Mouse (Mus musculus) MN1 (cell line): ENCODE results near the gene Dock6.
A peak's percentile ranks its signal among the peaks of the same experiment; 100 is the strongest.

ENCODE experiments used
- DNase-seq: peaks from one replicate; pipeline ENCODE4 v3.0.0-alpha.2; 2016; ENCODE audit warnings: low spot score

The Dock6 gene

GRCm38 (mm10) chr9:21846755-21847341, 5.6 kb downstream of the Dock6 start:
- DNase-seq: peak; percentile 72

- no peak for DNase-seq
Observed at GRCm38 (mm10) chr9:21845381-21846080, 6.9 kb downstream of the Dock6 start.

DNA sequence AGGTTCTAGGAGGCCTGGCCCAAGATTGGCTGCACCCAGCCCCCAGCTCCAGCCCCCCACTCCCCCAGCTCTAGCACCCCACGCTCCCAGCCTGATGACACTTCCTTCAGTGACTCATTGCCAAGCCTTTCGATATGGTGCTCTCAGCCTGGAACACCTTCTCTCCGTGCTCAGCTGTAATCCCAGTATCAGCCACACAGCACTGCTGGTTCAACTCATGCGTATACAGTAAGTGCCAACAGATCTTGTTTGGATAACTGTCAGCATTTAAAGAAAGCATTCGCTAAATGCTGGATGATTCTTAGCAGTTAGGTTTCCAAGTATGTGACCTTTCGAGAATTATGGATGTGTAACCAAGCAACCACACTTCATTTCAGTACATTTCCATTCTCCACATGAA, 9.3 kb downstream of the Dock6 start:
- DNase-seq: peak; percentile 25

GRCm38 (mm10) chr9:21842391-21842790, 10.0 kb downstream of the Dock6 start:
- DNase-seq: no peak

GRCm38 (mm10) chr9:21841340-21841739, 11.1 kb downstream of the Dock6 start:
- DNase-seq: no peak

DNA sequence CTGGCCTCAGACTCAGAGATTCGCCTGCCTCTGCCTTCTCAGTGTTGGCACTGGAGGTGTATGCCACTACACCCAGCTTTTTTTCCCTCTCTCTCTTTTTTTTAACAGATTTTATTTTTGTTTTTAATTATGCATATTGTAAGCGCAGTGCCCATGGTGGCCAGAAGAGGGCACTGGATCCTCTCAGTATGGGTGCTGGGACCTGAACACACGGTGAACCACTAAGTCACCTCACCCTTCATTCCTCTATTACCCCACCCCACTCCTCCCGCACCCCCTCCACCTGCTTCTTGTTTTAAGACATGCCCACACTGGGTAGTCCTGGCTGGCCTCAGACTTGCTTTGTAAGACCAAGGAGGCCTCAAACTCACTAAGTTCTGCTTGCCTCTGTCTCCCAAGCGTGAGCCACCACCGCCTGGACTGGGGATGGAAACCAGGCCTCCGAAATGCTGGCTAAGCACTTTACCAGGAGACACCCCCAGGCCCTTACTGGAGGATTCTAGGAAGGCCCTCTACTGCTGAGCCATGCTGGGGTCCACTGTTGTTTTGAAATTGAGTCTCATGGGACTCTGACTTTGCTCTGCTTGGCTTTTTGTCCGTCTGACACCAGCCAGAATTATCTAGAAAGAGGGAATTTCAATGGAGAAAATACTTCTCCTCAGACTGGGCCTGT, 12.2 kb downstream of the Dock6 start:
- DNase-seq: peak; percentile 28

DNA sequence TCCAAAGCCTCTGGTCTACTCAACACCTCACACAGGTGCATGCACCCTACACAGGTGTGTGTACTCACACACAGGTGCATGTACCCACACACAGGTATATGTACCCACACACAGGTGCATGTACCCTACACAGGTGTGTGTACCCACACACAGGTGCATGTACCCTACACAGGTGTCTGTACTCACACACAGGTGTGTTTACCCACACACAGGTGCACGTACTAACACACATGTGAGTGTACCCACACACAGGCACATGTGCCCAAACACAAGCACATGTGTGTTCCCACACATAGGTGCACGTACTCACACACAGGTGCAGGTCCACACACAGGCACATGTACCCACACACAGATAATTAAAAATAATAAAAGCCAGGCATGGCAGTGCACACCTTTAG, 14.7 kb downstream of the Dock6 start:
- no peak for DNase-seq

GRCm38 (mm10) chr9:21835258-21835912, 17.1 kb downstream of the Dock6 start, which contains the start of gene Angptl8:
Gene Angptl8, plus strand, starts transcription at chr9:21835510.
- DNase-seq: no peak

- DNase-seq: no peak
Observed at GRCm38 (mm10) chr9:21831558-21832240, 20.7 kb downstream of the Dock6 start.

DNA sequence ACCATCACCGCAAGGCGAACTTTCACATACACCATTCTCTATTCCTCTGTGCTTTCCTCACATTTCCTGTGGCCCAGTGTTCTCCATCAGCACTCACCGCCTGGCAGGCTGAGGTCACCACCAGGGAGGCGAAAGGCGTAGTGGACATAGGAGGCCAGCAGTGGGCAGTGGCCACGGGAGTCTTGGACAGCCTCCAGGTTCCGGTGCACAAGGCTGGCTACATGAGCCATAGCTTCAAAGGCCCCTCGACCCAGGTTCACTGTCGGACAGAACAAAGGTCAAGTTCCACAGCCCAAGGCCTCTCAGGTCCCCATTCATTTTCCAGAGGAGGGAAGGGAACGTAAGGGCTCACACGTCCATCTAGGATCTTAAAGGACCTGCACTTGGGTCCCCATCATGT, 21.5 kb downstream of the Dock6 start:
- no peak for DNase-seq

GRCm38 (mm10) chr9:21830461-21830850, 22.0 kb downstream of the Dock6 start:
- no peak for DNase-seq

DNA sequence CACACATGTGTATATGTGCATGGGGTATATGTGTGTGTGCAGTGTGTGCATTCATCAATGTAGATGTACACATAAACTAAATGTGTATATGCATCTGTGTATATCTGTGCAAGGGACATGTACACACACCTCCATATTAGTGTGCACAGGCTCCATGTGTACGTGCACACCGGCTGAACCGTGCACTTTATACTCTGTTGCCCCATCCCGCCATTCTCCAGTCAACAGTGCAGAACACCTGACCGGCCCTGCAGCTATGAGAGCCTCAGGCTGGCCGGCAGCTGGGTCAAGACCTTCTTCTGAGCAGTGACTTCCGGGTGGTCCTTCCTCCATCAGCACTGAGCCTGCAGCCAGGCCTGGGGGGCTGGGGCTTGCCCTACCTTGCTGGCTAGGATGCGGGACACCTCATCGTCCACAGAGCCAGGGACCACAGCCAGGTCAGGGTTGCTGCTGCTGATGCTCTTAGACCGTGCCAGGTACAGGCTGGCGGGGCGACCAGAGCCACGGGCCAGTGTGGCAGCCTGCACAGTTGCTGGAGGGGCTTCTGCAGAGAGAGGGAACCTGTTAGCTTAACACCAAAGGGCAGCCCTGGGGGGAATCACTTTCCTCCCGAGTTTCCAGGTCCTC, 22.5 kb downstream of the Dock6 start:
- no peak for DNase-seq

GRCm38 (mm10) chr9:21824366-21824765, 28.1 kb downstream of the Dock6 start:
- DNase-seq: no peak

DNA sequence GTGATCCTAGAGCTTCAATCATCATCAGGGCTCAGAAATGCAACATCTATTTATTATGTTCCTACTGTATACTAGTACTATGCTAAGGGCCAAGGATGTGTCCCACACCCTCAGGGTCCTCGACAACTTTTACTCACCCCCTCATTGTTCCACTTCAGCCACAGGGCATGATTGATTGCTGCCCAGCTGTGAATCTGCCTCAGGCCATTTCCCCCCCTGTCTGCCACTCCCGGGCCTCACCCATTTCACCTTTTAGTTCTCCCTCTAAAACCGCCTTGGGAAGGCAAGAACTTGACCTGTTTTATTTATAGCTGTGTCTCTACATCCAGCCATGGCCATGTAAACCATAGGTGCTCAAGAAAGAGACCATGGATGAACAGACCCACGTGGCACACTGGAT, 28.5 kb downstream of the Dock6 start:
- no peak for DNase-seq

- DNase-seq: no peak
Observed at GRCm38 (mm10) chr9:21822686-21823085, 29.7 kb downstream of the Dock6 start.

GRCm38 (mm10) chr9:21820183-21820582, 32.3 kb downstream of the Dock6 start:
- no peak for DNase-seq

GRCm38 (mm10) chr9:21819181-21819729, 33.2 kb downstream of the Dock6 start:
- DNase-seq: no peak

DNA sequence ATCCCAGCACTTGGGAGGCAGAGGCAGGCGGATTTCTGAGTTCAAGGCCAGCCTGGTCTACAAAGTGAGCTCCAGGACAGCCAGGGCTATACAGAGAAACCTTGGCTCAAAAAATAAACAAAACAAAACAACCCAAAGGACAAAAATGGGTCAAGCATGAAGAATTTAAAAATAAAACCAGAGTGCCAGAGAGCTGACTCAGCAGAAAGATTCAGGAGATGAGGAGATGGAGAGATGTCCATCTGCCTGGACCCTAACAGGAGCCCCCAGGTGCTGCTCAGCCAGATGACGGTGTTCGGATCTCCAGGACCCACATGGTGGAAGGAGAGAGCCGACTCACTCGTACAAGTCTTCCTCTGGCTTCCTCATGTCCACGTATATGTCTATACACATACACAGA, 33.9 kb downstream of the Dock6 start:
- no peak for DNase-seq

DNA sequence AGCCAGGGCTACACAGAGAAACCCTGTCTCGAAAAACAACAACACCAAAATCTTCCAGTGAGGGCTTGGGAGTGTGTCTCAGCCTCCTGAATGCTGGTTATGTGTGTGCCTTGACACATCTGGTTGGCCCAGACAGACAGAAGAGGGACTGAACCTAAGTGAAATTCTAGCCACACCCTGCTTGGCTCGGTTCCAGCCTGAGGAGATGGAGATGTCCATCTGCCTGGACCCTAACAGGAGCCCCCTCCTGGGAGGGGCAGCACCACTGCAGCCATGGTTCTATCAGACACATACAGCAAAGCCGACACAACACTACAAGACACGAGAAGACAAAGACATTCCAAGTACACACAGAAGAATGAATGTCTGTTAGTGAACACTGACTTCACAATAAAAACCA, 34.3 kb downstream of the Dock6 start:
- no peak for DNase-seq

- no peak for DNase-seq
Observed at GRCm38 (mm10) chr9:21816716-21817305, 35.6 kb downstream of the Dock6 start.

DNA sequence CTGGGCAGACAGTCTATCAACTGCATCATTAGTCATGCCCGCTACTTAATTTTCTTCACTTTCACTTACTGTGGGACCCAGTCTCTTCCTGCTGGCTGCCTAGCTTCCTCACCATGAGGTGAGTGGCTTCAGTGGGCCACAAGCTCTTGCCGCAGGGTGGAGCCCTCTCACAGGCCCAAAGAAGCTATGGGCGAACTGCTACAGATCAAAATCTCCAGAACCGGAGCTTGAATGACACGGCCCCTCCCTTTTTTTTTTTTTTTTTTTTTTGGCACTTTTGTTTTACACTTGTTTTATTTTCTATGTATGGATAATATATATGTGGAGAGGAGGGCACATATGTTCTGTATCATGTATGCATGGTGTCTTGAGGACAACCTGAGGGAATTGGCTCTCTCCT, 41.3 kb downstream of the Dock6 start:
- no peak for DNase-seq
